Mouse (Mus musculus) bone marrow, adult 2 months (tissue): ENCODE results near the gene P4ha2.

Experiments
- CTCF ChIP-seq: fragments of 200-500 bp; IDR thresholded peaks from 2 replicates; pipeline ENCODE4 v1.5.1; 2011; ENCODE audit warnings: low read length, control low read depth; ENCODE audit not compliant: control insufficient read depth, insufficient read depth
- POLR2A ChIP-seq: fragments of 200-500 bp; IDR thresholded peaks from 2 replicates; pipeline ENCODE4 v1.6.1; 2011; ENCODE audit warnings: low read depth, mild to moderate bottlenecking, control low read depth, low read length, borderline replicate concordance; ENCODE audit not compliant: control insufficient read depth

GRCm38 (mm10) chr11:54090091-54090879 lies 9.6 kb upstream of the P4ha2 start:
- no peak for TF ChIP-seq CTCF
- TF ChIP-seq POLR2A: no peak
